Mouse (Mus musculus) spleen, adult 2 months (tissue): Measurements from ENCODE around the gene Ccdc6.

Source experiments
- CTCF ChIP-seq: fragments of 200-500 bp; IDR thresholded peaks from 2 replicates; pipeline ENCODE4 v1.5.1; 2011; ENCODE audit warnings: mild to moderate bottlenecking, inconsistent platforms; ENCODE audit not compliant: insufficient read depth, insufficient read length, insufficient replicate concordance; ENCODE audit errors: extremely low read depth
- POLR2A ChIP-seq: fragments of 200-500 bp; IDR thresholded peaks from 2 replicates; pipeline ENCODE4 v1.6.1; 2011; ENCODE audit warnings: low read depth, low read length, inconsistent platforms

- TF ChIP-seq POLR2A (no peak), CTCF (no peak)
These were observed 97.4 kb downstream of the Ccdc6 start for GRCm38 (mm10) chr10:70194283-70194682.
